Mouse (Mus musculus) skeletal muscle tissue, adult 2 months (tissue): ENCODE measurements around the gene Dnajc12.
A peak's percentile ranks its signal among the peaks of the same experiment; 100 is the strongest.
"Not testable (repeated sequence)": the region's sequence is repeated elsewhere in the genome, so short reads cannot be mapped to it uniquely, and the experiment has no call there.

ENCODE experiments used
- DNase-seq: peaks from one replicate; pipeline ENCODE4 v3.0.0-alpha.2; 2012; ENCODE audit warnings: low read depth, low spot score

Gene Dnajc12

DNA sequence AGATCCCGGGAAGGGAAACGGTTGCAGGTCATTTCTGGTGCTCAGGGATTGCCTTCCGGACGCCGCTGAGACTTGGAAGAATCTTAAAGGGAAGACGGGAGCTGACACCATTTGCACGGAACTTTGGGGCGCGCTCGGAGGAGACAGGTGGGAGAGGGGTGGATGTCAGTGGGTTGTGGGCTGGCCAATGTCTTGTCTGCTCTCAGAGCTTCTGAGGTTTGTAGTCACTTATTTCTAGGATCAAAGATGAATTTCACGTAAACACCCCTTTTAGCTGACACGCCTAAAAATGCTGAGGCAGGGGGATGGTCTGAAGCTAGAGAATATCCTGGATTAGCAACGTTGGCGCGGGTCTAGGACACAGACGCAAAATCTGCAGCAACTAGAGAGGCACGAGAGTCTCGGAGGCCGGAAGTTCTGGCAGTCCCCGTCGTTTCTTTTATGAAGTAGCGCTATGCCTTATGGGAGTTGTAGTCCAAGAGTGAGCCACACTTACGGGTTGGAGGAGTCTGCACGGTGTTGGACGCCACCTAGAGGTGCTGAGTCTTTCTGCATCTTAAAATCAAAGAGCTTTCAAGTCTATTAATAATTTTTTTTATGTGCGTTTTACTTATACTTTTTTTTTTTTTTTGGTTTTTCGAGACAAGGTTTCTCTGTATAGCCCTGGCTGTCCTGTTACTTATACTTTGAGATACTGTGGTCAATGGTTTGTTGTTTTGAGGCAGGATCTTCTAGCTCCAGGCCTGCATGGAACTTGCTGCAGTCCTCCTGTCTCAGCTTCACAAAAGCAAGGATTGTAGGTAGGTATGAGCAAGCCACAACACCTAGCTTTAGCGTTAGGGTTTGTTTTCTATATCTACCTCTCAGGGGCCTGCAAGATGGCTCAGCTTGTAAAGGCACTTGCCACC is at the start of gene Dnajc12:
Gene Dnajc12 (plus strand): TSS at position 72 of the 908 bp plus-strand sequence.
- peak; percentile 96 for DNase-seq

DNA sequence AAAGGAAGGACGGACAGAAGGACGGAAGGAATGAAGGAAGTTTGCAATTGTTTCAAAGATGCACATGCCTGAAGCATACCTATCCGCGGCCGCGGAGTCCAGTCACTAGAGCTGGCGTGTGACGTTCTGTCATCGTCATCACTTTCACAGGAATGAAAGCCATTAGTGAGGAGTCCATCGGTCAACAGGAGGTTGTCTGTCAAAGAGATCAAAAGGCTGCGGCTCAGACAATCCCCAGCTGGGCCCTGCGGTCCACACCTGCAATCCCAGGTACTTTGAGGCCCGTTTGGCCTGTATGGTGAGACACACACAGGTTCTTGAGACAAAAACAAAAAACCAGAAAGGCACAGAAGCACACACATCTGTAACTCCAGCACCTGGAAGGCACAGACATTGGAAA is 45.3 kb upstream of the Dnajc12 start:
- DNase-seq, result no peak

DNA sequence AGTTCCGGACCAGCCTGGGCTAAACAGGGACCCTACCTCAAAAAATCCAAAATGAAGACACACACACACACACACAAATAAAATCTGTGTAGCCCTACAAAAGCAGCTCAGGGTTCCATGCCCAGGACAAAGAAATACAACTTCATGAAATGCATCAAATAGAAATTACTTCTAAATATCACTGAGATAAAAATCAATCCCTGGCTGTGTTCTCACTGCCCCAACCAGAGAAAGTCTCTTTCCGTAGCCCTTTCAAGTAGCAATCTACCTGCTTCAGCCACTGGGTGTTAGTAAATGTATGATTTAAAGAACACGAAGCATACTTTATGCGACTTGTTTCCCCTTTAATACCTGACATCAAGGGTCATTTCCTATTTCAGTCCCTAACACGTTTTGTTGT is 44.9 kb upstream of the Dnajc12 start:
- DNase-seq, result no peak

DNA sequence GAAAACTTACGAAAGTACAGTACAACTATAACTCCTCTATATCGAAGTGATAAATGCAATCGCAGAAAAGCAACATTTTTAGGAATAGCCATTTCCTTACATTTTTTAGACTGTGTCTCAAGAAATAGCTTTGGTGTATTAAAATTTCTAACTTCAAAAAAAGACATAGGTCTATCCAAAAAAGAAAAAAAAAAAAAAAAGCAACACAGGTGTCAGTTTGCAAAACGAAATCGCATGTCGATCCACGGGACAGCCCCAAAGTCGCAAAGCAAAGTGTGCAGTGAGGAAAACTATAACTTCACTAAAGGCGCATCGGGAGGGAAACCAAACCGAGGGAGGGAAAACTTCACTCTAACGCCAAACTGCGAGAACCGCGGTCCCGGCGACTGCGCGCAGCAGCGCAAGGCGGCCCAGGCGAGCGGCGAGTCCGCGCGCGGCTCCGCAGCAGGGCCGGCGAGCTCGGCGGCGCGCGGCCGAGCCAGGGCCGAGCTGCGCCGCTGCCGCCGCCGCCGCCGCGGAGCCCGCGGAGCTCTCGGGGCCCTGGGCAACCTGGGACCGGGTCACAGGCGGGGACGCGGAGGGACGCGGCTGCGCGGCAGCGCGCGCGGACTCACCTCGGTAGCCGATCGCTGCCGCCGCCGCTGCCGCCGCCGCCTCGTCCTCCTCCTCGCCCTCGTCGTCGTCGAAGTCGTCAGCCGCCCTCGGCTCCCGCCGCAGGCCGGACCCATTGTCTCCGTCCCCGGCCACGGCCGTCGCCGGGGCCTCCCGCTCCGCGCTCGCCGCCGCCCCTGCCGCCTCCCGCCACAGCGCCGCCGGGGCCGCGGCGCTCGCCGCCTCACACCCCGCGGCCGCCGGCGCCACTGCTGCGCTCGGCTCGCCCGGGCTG is 44.0 kb upstream of the Dnajc12 start:
- peak; percentile 48 for DNase-seq

DNA sequence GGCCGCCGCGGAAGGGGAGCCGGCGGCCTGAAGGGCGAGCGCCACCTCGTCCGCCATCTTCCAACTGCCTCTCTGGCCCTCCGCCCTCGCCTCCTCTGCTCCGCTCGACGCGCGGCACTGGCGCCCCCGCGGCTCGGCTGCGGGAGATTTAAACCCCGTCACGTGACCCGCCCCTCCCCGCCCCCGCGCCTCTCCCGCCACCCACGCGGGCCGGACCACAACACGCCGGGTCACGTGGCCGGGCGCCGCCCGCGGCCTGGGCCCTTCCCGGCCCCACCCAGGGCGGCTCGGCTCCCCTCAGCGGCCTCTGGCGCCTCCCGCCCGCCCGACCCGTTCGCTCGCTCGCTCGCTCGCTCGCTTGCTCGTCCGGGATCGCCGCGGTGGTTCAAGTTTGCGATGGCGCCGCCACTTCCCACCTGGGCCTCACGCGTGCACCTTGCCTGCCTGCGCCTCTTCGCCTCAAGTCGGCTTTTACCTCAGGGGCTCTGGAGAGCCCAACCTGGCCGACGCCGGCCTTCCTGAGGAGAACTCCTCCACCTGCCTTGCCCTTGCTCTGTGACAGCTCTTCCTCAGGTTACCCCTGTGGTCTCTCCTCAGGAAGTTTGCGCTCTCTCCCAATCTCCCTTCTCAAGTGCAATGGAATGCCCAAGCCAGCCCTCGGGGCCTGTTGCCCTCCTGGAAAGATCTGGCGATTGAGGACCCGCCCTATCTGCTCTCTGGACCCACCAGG is 43.2 kb upstream of the Dnajc12 start:
- DNase-seq, result peak; percentile 91

DNA sequence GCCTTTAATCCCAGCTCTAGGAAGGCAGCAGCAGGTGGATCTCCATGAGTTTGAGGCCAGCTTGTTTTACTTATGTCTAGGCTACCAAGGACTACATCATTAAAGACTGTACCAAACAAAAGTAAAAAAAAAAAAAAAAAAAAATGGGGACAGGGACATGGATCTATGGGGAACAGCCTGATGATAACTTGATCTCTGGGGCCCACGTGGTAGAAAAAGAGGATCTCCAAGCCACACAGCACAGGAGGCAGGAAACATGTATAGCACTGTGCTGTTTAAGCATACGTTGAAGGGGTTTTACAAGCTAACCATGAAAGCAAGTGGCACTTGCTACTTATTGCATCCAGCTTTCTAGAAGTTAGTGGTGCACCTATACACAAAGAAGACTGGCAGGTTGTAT is 40.9 kb upstream of the Dnajc12 start:
- DNase-seq, result no peak

DNA sequence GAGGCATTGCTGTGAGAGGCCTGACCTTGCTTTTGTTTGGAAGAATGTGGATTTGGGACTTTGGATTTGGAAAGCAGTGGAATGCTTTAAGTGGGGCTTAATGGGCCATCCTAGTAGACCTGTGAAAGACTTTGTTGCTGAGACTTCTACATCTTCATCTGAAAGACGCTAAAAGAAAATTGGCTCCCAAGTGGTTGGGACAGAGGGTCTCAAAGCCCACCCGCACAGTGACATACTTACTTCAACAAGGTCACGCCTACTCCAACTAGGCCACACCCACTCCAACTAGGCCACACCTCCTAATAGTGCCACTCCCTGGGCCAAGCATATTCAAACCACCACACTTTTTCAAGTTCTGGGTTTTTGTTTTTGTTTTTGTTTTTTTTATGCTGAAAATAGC is 37.5 kb upstream of the Dnajc12 start:
- DNase-seq, result no peak

DNA sequence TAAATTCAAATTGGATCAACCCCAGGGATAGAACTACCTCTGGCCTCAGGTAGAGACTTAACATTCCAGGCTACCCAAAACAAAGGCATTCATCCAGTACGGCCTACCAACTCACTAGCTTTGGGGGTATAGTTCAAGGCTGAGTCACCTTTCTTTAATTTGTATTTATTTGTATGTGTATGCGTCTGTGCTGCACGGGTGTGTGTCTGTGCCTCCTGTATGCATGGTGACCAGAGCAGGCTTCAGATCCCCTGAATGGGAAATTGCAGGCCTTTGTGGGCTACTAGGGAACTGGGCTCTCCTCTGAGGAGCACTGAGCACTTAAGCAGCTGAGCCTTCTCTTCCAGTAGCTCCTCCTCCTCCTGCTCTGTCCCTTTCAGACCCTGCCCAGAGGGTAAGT is 34.0 kb upstream of the Dnajc12 start:
- no peak for DNase-seq

DNA sequence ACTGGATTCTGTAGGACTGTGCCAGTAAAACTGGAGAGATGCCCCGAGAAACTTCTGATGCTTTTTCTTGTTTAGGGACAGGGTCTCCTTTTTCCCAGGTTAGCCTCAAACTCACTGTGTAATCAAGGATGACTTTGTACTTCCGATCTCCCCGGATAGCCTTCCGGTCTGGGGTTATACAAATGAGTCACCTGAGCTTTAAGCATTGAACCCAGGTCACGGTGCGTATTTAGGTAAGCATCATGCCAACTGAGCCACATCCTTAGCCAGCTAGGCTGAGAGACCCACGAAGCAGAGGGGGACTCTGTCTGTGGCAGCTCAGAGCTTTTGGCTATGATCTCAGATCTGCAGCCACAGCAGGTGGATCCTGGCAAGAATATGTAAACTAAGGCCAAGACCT is 31.6 kb upstream of the Dnajc12 start:
- DNase-seq, result no peak

DNA sequence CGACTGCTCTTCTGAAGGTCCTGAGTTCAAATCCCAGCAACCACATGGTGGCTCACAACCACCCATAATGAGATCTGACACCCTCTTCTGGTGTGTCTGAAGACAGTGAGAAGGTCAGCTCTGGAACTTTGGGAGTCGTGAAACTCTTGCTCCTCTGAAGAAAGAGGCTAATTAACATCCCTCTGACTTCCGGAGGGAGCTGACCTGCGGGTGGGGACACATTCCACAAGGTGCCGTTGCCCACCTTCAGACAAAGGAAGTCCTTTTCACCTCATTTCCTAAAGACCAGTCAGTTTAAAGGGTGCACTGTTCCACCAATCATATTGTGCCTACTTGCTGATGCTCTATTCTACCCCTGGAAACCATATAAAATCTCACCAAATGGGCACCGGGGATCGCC is 31.1 kb upstream of the Dnajc12 start:
- not testable (repeated sequence) for DNase-seq

DNA sequence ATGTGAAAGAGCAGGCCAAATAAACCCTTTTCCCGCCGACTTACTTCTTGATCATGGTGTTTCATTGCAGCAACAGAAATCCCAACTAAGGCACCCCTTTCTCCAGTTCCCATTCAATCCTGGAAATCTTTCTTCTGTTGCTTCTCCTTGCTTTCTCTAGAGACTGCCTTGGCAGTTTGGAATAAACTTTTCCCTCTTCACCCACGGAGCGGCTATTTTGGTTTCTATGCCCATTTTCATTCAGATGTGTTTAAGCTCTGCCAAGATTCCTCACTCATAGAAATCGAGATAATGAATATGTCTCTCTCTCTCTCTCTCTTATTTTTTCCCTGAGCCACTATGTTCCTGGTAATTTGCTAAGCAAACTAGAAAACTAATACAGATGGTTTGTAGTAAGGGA is 30.1 kb upstream of the Dnajc12 start:
- no peak for DNase-seq

DNA sequence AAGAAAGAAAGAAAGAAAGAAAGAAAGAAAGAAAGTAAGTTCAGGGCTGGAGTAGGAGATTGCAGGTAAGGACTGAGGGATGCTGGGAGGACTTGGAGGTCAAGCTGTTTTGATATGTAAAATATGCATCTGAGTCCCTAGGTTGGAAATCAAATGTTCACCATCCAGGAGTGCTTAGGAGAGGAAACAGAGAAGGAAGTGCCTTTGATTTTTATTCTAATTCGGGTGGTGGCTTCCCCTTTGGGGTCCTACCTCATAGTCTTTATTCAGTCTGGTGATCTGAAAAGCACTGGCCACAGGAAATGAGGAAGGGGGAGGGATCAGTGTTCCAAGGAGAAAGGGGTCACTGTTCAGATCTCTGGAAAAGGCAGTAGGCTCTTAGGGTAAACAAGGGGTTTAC is 21.7 kb upstream of the Dnajc12 start:
- no peak for DNase-seq

DNA sequence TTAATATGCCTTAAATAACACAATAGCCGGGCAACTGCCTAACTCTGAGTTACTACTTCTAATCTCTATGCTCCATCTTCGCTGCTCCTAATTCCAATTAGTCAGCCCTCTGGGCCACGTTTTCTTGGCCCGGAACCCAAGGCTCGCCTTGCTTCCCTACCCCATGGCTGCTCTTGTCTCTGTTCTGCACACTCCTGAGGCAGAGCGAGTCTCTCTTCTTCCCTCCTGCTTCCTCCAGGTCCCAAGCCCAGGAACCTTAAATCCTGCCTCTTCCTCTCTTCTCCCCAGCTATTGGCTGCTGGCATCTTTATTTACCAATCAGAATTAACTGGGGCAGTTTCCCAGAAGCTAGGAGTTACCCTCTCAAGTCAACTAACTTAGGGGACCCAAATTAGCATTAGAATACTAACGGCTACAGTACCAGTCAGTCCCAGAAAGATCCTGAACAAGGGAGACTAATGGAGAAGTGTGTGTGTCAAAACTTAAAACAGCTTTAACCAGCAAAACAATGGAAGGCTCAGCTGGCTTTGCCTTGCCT is 16.3 kb upstream of the Dnajc12 start:
- DNase-seq, result no peak

DNA sequence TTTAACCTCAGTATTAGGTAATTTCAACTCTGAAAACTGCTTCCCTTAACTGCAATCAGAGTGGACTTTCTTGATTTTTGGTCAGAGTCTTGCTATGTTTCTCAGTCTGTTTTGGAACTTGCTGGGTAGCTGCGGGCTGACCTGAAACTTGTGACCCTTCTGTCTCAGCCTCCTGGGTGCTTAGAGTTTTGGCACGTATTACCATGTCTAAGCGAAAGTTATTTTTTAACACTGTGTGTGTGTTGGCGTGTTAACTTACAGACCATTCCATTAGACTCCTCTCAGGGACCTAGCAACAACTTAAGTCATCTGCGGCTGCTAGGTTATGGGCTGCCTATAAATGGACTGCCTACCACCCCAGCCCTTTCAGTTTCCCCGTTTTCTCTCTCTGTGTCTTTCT is 14.9 kb upstream of the Dnajc12 start:
- no peak for DNase-seq

DNA sequence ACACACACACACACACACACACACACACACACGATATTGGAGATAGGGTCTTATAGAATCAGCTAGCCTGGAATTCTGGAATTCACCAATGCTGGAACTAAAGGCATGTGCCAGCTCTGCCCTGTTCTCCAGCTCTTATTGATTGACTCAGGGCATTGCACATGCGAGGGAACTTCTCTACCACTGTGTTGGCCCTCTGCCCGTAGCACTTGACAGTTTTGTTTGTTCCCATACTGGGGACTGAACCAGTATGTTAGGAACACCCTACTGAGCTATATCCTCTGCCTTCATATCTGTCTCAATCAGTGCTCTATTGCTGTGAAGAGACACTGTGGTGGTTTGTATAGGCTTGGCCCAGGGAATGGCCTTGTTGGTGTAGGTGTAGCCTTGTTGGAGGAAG is 14.2 kb upstream of the Dnajc12 start:
- no peak for DNase-seq

DNA sequence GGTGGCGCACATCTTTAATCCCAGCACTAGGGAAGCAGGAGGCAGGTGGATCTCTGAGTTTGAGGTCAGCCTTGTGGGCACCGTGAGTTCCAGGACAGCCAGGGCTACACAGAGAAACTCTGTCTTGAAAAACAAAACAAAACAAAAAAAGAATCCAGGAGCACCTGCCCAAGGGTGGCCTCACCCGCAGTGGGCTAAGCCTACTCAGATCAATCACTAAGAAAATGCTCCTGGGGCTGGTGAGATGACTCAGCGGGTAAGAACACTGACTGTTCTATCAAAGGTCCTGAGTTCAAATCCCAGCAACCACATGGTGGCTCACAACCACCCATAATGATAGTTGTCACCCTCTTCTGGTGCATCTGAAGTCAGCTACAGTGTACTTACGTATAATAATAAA is 5.9 kb upstream of the Dnajc12 start:
- no peak for DNase-seq

DNA sequence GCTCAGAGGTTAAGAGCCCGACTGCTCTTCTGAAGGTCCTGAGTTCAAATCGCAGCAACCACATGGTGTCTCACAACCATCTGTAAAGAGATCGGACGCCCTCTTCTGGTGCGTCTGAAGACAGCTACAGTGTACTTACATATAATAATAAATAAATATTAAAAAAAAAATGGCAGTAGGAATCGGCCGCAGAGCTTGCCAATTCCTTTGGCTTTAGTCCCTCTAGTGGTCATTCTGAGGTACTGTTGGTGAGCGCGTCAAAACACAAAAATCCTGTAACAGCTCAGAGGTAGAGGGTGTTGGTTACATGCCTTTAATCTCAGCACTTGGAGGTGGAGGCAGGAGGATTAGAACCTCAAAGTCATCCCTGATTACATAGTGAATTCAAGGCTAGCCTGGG is 4.8 kb upstream of the Dnajc12 start:
- DNase-seq, result peak; percentile 47

DNA sequence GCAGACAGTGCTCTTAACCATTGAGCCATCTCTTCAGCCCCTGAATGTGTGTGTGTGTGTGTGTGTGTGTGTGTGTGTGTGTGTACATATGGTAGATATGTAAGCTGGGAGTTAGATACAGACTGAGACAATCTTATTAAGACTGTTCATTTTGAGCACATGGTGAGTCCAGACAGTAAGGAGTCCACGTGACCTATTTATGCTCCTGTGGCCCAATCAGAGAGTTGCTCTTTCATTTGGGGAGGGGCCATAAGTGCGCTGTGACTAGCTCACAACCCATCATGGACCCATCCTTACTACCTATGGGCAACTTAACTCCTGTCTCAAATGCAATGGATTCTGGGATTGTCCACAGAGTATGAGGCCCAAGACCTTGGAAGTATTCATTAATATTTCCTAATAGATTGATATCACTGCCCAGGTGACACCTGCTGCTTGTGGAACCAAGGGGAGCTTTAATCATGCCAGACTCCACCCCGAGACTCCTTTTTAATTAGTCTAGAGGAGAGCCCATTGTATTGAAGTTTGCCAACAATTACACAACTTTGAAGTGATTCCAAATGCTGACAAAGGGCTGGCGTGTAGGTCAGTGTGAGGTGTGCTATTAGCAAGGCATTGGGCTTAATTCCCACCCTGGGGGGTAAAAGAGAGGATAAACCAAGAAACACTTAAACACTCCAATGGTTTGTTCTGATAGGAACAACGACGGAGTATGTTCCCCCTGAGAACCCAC is 3.1 kb upstream of the Dnajc12 start:
- no peak for DNase-seq

DNA sequence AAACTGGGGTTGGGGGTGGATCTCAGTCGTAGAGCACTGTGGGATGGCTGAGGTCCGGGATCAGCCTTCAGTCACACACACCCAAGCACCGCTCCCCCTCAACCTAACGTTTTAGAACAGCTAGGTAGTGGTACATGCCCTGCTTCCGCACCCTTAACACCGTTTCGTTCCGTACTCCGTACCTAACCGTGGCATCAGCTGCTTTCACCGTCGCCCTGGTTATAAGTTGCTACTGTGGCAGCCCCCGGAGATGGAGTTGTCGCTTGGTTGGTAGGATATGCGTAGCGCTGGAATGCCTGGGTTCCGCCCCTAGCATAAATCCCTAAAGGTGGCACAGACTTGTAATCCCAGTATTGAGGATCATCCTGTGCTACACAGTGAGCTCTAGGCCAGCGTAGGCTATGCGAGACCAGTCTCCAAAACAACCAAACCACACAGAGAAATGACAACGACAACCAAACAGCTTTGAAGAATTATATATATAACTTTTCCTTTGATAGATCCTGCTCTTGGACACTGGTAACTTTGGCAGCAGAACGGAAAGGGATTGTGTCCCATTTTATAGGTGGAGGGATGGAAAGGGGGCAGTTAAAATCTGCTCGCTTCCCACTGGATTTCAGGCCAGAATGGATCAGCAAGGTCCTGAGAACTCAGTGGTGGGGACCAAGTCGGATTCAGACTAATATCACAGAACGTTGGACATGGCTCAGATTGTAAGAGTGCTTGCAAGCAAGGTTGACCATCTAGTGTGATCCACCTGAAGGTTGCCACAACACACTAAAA is 554 bp upstream of the Dnajc12 start, which contains the start of gene Sirt1:
Gene Sirt1 (minus strand): TSS at position 207 of the 783 bp plus-strand sequence.
- DNase-seq, result no peak

DNA sequence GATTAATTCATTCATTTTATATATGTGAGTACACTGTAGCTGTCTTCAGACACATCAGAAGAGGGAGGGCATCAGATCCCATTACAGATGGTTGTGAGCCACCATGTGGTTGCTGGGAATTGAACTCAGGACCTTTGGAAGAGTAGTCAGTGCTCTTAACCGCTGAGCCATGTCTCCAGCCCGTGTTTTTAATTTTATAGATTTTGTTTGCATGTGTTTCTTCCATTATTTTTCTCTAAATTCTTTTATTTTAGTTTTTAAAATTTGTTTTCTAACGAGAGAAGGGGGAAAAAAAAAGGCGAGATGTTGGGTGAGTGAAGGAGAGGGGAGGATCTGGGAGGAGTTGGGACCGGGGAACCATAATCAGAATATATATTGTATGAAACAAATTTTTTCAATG is 3.7 kb downstream of the Dnajc12 start:
- DNase-seq, result not testable (repeated sequence)
